Mouse (Mus musculus): ENCODE results near the gene Rnpepl1. TPM values are rescaled to one million over a fixed set of nuclear protein-coding genes. Genes with fewer than 3 reads are reported as not detected.
"Not testable (repeated sequence)": the region's sequence is repeated elsewhere in the genome, so short reads cannot be mapped to it uniquely, and the experiment has no call there.

Gene Rnpepl1
- total RNA-seq, 4 experiments from 2014 or later = 62.6 to 75.8 (median 72.8) TPM

DNA sequence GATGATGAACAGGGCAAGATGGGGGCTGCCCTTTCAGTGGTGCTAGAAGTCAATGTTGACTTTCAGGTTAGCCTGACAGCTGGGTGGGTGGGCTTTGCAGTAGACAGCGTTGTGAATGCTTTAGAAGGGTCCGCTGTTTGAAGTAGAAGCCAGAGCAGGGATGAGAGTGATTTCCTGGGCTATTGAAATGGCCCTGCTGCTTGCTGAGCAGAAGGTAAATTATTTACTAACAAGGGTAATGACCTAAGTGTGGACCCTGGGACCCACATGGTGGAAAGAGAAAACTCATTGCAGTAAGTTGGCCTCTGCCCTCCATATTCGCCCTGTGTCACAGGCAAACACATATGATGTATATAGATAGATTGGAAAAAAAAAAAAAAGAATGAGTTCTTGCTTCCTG is 25.9 kb downstream of the Rnpepl1 start:
- no peak for DNase-seq (ENCODE audit: low spot score in 2 of 2)

DNA sequence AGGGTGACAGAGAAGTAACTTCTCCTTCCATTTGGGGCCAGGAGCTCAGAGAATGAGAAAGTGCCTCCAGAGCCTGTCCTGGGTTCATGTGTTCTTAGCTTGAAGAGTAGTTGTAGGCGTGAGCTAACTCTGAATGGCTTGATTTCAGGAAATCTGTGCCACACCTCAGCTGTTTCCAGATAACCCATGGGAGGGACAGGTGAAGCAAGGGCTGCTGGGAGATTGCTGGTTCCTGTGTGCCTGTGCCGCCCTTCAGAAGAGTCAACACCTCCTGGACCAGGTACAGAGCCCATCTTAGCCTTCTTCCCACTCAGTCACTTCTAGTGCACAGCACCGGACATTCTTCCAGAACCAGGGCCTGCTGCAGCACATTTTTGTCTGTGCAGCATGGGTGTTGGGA is 27.2 kb downstream of the Rnpepl1 start:
- no peak for DNase-seq (ENCODE audit: low spot score in 2 of 2)

DNA sequence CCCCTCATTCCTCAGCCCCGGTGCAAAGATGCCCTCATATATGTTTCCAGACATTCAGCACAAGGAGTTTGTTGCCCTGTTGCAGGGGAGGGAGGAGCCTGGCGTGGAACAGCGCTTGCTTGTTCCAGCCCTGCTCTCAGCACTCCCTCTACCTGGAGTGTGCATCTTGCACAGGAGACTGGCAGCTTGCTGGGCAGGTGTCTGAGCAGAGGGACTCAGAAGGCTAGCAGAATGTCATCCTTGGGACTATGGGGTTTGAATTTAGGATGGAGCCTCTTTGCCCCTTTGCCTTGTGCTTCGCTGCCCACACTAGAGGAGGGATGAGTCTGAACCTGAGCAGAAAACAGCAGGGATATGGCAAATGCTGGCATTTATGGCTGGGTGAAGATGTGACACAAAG is 29.2 kb downstream of the Rnpepl1 start:
- no peak for DNase-seq (ENCODE audit: low spot score in 2 of 2)

DNA sequence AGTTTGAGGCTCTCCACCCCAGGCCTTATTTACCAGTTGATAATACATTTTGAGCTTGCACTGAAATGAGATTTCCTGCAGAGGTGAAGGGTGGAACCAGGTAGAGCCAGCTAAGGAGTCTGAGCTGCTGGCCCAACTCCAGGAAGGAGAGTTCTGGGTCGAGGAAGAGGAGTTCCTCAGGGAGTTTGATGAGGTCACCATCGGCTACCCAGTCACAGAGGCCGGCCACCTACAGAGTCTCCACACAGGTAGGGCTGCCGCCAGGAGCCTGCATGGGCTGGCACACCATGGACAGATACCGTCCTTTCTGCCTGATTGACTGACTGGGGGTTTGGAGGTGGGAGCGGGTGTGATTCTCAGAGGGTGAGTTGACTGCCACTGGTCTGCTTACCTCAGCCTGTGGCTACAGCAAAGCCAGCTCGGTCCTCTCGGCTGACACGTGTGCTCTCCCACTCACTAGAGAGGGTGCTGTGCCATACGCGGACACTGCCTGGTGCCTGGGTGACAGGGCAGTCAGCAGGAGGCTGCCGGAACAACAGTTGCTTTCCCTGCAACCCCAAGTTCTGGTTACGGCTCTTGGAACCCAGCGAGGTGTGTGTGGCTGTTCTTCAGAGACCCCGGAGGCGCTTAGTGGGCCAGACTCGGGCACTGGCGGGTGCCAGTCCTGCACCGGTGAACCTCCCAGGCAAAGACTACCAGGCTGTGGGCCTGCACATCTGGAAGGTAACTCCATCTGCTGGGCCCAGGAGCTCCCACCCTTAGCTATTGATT is 32.8 kb downstream of the Rnpepl1 start:
- DNase-seq (ENCODE audit: low spot score in 2 of 2) = no peak

DNA sequence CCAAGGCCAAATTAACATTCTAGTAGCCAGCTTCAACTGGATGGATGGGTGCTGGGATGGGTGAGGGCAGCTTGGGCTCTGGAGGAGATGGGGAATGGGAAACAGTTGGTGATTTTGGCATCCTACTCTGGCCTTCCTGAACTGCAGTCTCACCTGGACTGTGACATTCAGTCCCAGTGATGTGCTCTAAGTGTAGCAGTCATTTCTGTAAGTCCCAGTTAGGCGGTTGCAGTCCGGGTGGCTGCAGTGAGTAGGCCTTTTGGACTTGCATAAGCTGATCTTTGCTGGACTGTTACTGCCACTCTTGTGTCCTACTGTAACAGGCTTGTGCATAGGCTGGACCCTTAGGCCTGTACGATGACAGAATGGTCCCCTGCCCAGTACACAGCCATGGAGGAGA is 37.4 kb downstream of the Rnpepl1 start:
- DNase-seq (ENCODE audit: low spot score in 2 of 2) = no peak

DNA sequence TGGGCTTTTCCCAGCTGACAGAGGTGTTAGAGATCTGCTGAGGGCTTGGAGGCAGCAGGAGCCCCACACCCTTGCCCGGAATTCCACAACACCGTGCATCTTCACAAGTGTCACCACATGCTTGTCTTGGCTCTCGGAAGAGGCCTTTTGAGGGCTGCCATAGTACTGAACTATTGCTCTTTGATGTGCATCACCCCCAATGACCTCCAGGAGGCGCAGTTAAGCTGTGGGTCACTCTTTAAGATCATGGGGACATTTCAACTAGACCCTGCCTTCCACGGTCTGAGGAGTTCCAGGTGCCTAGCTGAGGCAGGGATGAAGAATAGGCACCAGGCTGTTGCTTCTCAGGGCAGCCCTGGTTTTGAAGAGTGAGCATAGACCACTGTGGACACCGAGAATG is 38.8 kb downstream of the Rnpepl1 start:
- DNase-seq (ENCODE audit: low spot score in 2 of 2) = no peak

DNA sequence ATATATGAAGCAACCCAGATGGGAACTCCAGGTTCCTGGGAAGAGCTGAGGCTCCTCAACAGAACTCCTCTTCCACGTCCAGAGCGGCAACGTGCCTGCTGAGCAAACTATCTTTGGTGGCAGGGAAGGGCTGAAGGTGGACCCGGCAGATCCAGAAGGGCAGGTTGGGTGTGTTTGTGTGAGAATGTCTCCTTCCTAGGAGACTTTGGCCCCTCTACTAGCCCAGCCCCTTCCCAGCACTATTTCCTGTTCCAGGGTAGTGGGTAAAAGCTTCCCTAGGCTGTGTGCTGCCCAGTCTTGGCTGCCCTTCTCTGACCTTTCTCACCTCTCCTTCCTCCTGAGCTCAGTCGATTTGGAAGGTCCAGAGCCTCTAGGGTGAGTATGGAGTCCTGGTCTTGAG is 40.0 kb downstream of the Rnpepl1 start, which contains the start of gene Gpr35:
Gpr35 (plus strand) TSS at position 259 of the 400 bp plus-strand sequence.
- DNase-seq (ENCODE audit: low spot score in 2 of 2) = no peak

DNA sequence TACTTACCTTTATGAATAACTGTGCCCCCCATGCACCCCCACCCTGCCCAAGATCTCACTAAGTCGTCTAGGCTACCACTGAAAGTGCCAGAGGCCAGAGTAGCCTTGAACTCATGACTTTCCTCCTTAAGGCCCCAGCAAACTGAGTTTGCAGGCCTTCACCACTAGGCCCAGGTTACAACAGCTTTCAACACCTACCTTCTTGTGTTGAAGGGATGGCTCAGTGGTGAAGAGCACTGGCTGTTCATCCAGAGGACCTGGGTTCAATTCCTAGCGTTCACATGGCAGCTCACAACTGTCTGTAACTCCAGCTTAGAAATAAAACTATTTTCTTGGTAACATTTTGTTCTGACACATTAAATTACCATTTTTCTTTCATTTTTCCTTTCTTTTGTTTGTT is 43.1 kb downstream of the Rnpepl1 start:
- no peak for DNase-seq (ENCODE audit: low spot score in 2 of 2)

DNA sequence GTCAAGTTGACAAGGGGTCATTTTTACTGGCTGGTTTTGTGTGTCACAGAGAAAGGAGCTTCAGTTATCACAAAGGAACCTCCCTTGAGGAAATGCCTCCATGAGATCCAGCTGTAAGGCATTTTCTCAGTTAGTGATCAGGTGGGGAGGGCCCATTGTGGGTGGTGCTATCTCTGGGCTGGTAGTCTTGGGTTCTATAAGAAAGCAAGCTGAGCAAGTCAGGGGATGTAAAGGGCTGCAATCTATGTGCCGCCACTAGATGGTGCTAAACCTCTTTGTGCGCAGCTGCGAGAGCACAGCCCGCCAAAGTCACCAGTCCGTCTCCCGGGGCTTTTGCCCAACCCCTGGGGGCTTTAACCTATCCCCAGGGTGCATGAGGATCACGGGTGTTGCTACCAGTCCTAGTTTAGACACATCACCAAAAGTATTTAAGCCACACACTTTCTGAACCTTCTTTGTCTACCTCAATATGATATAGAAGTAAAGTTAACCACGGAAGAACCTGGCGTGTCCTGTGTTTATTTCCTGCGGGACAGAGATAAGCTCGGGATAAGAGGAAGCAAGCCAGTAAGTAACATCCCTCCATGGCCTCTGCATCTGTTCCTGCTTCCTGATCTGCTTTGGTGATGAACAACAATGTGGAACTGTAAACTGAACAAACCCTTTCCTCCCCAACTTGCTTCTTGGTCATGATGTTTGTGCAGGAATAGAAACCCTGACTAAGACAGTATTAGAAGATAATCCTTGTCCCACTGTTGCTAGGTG is 46.2 kb downstream of the Rnpepl1 start:
- DNase-seq (ENCODE audit: low spot score in 2 of 2) = peak; percentile 36 to 47

DNA sequence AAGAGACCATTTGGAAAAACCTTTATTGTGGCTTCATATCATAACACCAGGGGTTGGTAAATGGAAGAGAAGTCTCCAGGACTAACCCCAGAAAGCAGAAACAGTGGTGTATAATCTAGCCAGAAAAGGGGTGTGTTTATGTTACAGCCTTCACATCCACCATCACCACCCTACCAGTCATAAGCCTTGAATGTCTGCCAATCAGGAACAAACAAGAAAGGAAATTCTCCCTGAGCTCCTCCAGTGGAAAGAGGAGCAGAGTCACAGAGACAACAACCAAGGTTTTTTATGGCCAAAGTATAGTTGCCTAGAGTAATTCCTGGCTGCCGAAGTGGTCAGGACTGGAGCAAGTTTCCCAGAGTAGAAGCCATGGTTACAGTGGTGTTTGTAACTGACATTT is 48.4 kb downstream of the Rnpepl1 start:
- DNase-seq (ENCODE audit: low spot score in 2 of 2) = no peak

DNA sequence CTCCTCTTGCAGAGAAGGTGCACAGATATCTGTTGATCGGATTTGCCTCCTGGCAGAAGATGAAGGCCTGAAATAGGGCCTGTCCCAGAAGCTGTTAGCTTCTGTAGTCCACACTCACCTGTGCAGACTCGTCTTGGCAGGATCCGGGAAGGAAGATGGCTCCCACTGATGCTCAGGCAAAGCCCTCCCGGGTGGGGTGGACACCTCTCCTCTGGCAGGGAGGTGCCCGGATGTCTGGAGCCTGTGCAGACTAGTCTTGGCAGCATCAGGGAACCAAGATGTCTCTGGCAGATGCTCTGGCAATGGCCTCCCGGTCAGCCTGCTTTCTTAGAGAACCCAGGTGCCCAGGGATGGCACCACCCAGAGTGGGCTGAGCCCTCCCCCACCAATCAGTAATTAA is 60.2 kb downstream of the Rnpepl1 start:
- DNase-seq (ENCODE audit: low spot score in 2 of 2) = not testable (repeated sequence)

DNA sequence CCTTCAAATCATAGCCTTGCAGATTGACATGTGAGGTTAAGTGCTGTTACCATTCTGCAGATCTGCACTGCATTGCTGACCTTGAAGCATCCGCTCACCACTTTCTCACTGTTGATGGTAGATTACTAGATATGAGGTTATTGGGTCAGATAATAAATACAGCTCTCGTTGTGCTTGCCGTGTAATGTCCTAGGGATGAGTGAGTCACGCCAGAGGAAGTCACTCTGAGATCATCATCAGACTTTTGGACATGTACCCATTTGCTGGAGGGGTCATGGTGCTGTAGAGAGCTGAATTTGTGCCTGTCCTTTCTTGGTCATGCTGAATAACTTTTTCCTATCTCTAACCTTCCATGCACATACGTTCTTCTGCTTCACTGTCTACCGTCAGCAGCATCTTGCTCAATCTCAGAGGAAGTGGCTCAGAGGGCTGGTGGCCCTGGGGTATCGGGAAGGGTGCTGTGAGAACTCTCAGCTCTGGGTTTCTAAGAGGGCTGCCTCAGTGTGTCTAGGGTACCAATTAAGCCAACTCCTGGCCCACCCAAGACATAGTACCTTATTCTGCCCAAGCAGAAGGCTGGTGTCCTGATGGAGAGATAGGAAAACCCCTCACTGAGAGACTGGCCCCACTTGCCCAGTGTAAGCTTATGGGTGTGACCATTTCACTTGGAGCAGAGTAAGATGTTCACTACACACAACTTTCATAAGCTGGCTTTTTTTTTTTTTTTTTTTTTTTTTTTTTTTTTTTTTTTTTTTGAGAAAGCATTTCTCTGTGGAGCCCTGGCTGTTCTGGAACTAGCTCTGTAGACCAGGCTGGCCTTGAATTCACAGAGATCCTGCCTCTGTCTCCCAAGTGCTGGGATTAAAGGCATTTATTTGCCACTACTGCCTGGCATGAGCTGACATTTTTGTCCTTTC is 61.6 kb downstream of the Rnpepl1 start:
- no peak for DNase-seq (ENCODE audit: low spot score in 2 of 2)

DNA sequence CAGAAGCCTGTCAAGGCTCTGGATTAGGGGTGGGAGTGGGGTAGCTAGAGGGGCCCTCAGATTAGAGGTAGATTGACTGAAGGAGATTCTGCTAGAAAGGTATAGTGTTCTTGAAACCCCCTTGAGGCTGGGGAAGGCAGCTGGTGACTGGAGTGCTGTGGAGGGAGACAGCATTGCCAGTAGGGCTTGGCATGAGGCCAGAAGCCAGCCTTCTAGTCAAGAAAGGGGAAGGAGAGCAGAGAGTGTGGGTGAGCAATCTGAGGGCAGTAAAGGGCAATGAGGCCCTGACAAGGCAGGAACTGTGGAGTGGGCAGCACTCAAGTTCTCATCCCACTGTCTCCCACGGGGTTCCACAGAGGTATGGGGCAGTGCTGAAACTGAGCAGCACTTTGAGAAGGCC is 62.3 kb downstream of the Rnpepl1 start:
- no peak for DNase-seq (ENCODE audit: low spot score in 2 of 2)

Other genes with a start within 250 kb of the Rnpepl1 start
- gene Gpc1, start 79.1 kb upstream of the Rnpepl1 start, total RNA-seq (2022) = 100 to 1,000 TPM; 213 to 262 (median 240) TPM
- under 1 TPM in 1 of 4 experiments, not detected in 3; 0.17 TPM for gene Ankmy1, start 7.9 kb upstream of the Rnpepl1 start, total RNA-seq (2022)
- 10 to 100 TPM; 26.2 to 30.7 (median 27.3) TPM for gene Dusp28, start 3.8 kb upstream of the Rnpepl1 start, total RNA-seq (2022)
- gene Capn10, start 23.6 kb downstream of the Rnpepl1 start, total RNA-seq (2022) = 1 to 10 TPM; 4.4 to 6.1 (median 5.0) TPM
- under 1 TPM in 2 of 4 experiments, not detected in 2; 0.13 to 0.29 TPM for gene Gpr35, start 40.1 kb downstream of the Rnpepl1 start, total RNA-seq (2022)
- gene Aqp12, start 95.6 kb downstream of the Rnpepl1 start, total RNA-seq (2022) = not detected
- 1 to 10 TPM in 2 of 4 experiments, under 1 TPM in 2; 0.63 to 2.3 (median 1.0) TPM for gene Kif1a, start 191.2 kb downstream of the Rnpepl1 start, total RNA-seq (2022)
- not detected for gene Agxt, start 224.5 kb downstream of the Rnpepl1 start, total RNA-seq (2022)

All from gastrocnemius, adult 8-10 months (tissue).